Mouse (Mus musculus): ENCODE results near the gene Maff. TPM values are rescaled to one million over a fixed set of nuclear protein-coding genes. Genes with fewer than 3 reads are reported as not detected.
A peak's percentile ranks its signal among the peaks of the same experiment; 100 is the strongest.

Gene Maff
- polyA plus RNA-seq, 1 experiment from 2014 or later = 0.81 TPM

- Histone ChIP-seq H3K36me3 (peaks cover 75% of the 10 kb centered on the region), H3K4me2 (no peak overlapping the region), H3K9ac (replicated peaks) (no peak overlapping the region), H3K27ac (replicated peaks) (peak overlapping the region; percentile 60; the same call in 1 of the 2 replicates), H3K4me3 (replicated peaks) (no peak overlapping the region), H3K27me3 (replicated peaks) (no peaks in the 10 kb centered on the region), H3K4me1 (0 out of 2 replicates have a peak, but pooled peaks cover 2% of the 10 kb centered on the region), H3K9me3 (replicated peaks) (no peaks in the 10 kb centered on the region)
- 95% methylated on average over 8 of the region's 8 CpGs for WGBS
- no peak for ATAC-seq (ENCODE audit: low FRiP score)
Observed at GRCm38 (mm10) chr15:79368861-79369440, 22.5 kb downstream of the Maff start.

GRCm38 (mm10) chr15:79369452-79370280, 23.2 kb downstream of the Maff start:
- Histone ChIP-seq H3K27me3 (replicated peaks) (no peaks in the 10 kb centered on the region), H3K4me1 (0 out of 2 replicates have a peak, but pooled peaks cover 2% of the 10 kb centered on the region), H3K36me3 (peaks cover 75% of the 10 kb centered on the region)

GRCm38 (mm10) chr15:79370281-79370843, 23.9 kb downstream of the Maff start:
- H3K9ac ChIP-seq (replicated peaks) = no peak overlapping the region
- WGBS = 83% methylated on average over 7 of the region's 7 CpGs
- no peak overlapping the region for H3K4me2 ChIP-seq
- H3K27me3 ChIP-seq (replicated peaks) = no peaks in the 10 kb centered on the region
- ATAC-seq (ENCODE audit: low FRiP score) = no peak
- peaks cover 74% of the 10 kb centered on the region for H3K36me3 ChIP-seq
- no peak overlapping the region for H3K27ac ChIP-seq (replicated peaks)
- H3K4me3 ChIP-seq (replicated peaks) = no peak overlapping the region
- 0 out of 2 replicates have a peak, but pooled peaks cover 2% of the 10 kb centered on the region for H3K4me1 ChIP-seq
- no peaks in the 10 kb centered on the region for H3K9me3 ChIP-seq (replicated peaks)

More at GRCm38 (mm10) chr15:79369452-79370280, 23.2 kb downstream of the Maff start:
- Histone ChIP-seq H3K4me3 (replicated peaks) (no peak overlapping the region), H3K4me2 (no peak overlapping the region), H3K9me3 (replicated peaks) (no peaks in the 10 kb centered on the region), H3K9ac (replicated peaks) (no peak overlapping the region), H3K27ac (replicated peaks) (no peak overlapping the region)
- no peak for ATAC-seq (ENCODE audit: low FRiP score)
- WGBS = 82% methylated on average over 15 of the region's 15 CpGs

DNA sequence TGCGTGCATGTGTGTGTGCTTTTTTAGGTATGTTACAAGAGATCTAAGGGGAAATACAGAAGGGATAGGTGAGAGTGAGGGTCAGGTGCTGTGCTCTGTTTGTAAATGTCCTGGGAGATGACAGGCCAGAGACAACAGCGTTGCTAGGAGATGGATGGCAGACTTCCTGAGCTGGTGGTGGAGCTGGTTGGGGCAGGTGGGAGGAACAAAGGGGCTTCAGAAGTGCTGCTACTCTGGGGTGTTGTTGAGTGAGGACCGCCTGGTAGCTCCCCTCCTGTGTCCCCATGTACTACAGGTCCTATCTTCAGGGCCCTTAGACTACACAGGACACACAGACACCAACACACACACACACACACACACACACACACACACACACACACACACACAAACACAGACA, 28.3 kb downstream of the Maff start:
- 40% methylated on average over 3 of the region's 3 CpGs for WGBS
- H3K27me3 ChIP-seq (replicated peaks) = no peaks in the 10 kb centered on the region
- H3K36me3 ChIP-seq = peaks cover 66% of the 10 kb centered on the region
- no peak overlapping the region for H3K9ac ChIP-seq (replicated peaks)
- H3K4me2 ChIP-seq = no peak overlapping the region
- H3K9me3 ChIP-seq (replicated peaks) = no peaks in the 10 kb centered on the region
- no peak for ATAC-seq (ENCODE audit: low FRiP score)
- H3K4me1 ChIP-seq = no peaks in the 10 kb centered on the region
- H3K27ac ChIP-seq (replicated peaks) = no peak overlapping the region
- H3K4me3 ChIP-seq (replicated peaks) = no peak overlapping the region

- H3K27ac ChIP-seq (replicated peaks) = no peak overlapping the region
- no peak overlapping the region for H3K4me3 ChIP-seq (replicated peaks)
- 91% methylated on average over 6 of the region's 6 CpGs for WGBS
- no peaks in the 10 kb centered on the region for H3K9me3 ChIP-seq (replicated peaks)
- H3K27me3 ChIP-seq (replicated peaks) = no peaks in the 10 kb centered on the region
- H3K9ac ChIP-seq (replicated peaks) = no peak overlapping the region
- H3K4me1 ChIP-seq = peaks cover 12% of the 10 kb centered on the region
- H3K36me3 ChIP-seq = peaks cover 54% of the 10 kb centered on the region
- H3K4me2 ChIP-seq = no peak overlapping the region
- no peak for ATAC-seq (ENCODE audit: low FRiP score)
Observed at GRCm38 (mm10) chr15:79377681-79378080, 31.3 kb downstream of the Maff start.

GRCm38 (mm10) chr15:79378608-79379007, 32.2 kb downstream of the Maff start:
- no peak overlapping the region for H3K4me2 ChIP-seq
- H3K9ac ChIP-seq (replicated peaks) = no peak overlapping the region
- no peak overlapping the region for H3K27ac ChIP-seq (replicated peaks)
- 98% methylated on average over 10 of the region's 10 CpGs for WGBS
- no peaks in the 10 kb centered on the region for H3K27me3 ChIP-seq (replicated peaks)
- H3K9me3 ChIP-seq (replicated peaks) = no peaks in the 10 kb centered on the region
- ATAC-seq (ENCODE audit: low FRiP score) = no peak
- H3K36me3 ChIP-seq = peaks cover 45% of the 10 kb centered on the region
- H3K4me1 ChIP-seq = peaks cover 12% of the 10 kb centered on the region
- H3K4me3 ChIP-seq (replicated peaks) = no peak overlapping the region

GRCm38 (mm10) chr15:79379658-79380057, 33.2 kb downstream of the Maff start:
- Histone ChIP-seq H3K4me3 (replicated peaks) (no peak overlapping the region), H3K27me3 (replicated peaks) (no peaks in the 10 kb centered on the region), H3K9ac (replicated peaks) (no peak overlapping the region), H3K9me3 (replicated peaks) (no peaks in the 10 kb centered on the region), H3K27ac (replicated peaks) (no peak overlapping the region), H3K36me3 (peaks cover 35% of the 10 kb centered on the region), H3K4me2 (no peak overlapping the region), H3K4me1 (peaks cover 12% of the 10 kb centered on the region)
- no peak for ATAC-seq (ENCODE audit: low FRiP score)
- 93% methylated on average over 7 of the region's 7 CpGs for WGBS

GRCm38 (mm10) chr15:79380468-79381444, 34.3 kb downstream of the Maff start:
- no peak overlapping the region; the same call in 1 of the 2 replicates for H3K27ac ChIP-seq (replicated peaks)
- H3K4me2 ChIP-seq = no peak overlapping the region

GRCm38 (mm10) chr15:79381644-79382043, 35.2 kb downstream of the Maff start:
- Histone ChIP-seq H3K36me3 (peaks cover 18% of the 10 kb centered on the region), H3K4me3 (replicated peaks) (no peak overlapping the region), H3K9ac (replicated peaks) (no peak overlapping the region), H3K27ac (replicated peaks) (no peak overlapping the region), H3K9me3 (replicated peaks) (no peaks in the 10 kb centered on the region), H3K27me3 (replicated peaks) (no peaks in the 10 kb centered on the region), H3K4me1 (peaks cover 12% of the 10 kb centered on the region), H3K4me2 (no peak overlapping the region)
- ATAC-seq (ENCODE audit: low FRiP score) = no peak
- WGBS = 88% methylated on average over 9 of the region's 9 CpGs

More at GRCm38 (mm10) chr15:79380468-79381444, 34.3 kb downstream of the Maff start:
- Histone ChIP-seq H3K27me3 (replicated peaks) (no peaks in the 10 kb centered on the region), H3K36me3 (peaks cover 26% of the 10 kb centered on the region), H3K4me1 (peaks cover 12% of the 10 kb centered on the region), H3K9ac (replicated peaks) (no peak overlapping the region), H3K9me3 (replicated peaks) (no peaks in the 10 kb centered on the region), H3K4me3 (replicated peaks) (no peak overlapping the region)
- ATAC-seq (ENCODE audit: low FRiP score) = no peak
- WGBS = 51% methylated on average over 23 of the region's 23 CpGs

DNA sequence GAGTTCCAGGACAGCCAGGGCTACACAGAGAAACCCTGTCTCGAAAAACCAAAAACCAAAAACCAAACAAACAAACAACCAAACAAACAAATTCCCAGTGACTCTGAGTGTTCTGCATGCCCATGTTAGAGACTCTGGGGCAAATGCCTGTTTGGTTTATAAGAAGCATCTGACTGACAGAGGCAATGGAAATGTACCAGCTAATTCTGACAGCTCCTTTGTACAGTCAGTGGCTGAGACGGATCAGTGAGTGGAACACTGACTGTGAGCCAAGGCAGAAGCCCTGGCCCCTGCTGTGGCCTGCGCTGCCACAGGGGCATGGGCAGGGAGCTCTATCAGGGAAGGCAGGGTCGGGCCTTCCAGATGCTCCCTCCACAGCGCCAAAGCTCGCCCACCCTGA, 40.7 kb downstream of the Maff start:
- no peaks in the 10 kb centered on the region for H3K9me3 ChIP-seq (replicated peaks)
- H3K4me2 ChIP-seq = no peak overlapping the region
- ATAC-seq (ENCODE audit: low FRiP score) = no peak
- H3K4me3 ChIP-seq (replicated peaks) = no peak overlapping the region
- no peak overlapping the region for H3K27ac ChIP-seq (replicated peaks)
- no peak overlapping the region for H3K9ac ChIP-seq (replicated peaks)
- H3K27me3 ChIP-seq (replicated peaks) = no peaks in the 10 kb centered on the region
- WGBS = 73% methylated on average over 6 of the region's 6 CpGs
- peaks cover 21% of the 10 kb centered on the region for H3K4me1 ChIP-seq
- H3K36me3 ChIP-seq = no peaks in the 10 kb centered on the region

- peaks cover 26% of the 10 kb centered on the region for H3K4me1 ChIP-seq
- H3K4me3 ChIP-seq (replicated peaks) = no peak overlapping the region
- WGBS = 84% methylated on average over 7 of the region's 7 CpGs
- no peak overlapping the region for H3K4me2 ChIP-seq
- H3K27ac ChIP-seq (replicated peaks) = no peak overlapping the region
- no peaks in the 10 kb centered on the region for H3K9me3 ChIP-seq (replicated peaks)
- H3K9ac ChIP-seq (replicated peaks) = no peak overlapping the region
- no peaks in the 10 kb centered on the region for H3K27me3 ChIP-seq (replicated peaks)
- ATAC-seq (ENCODE audit: low FRiP score) = no peak
- no peaks in the 10 kb centered on the region for H3K36me3 ChIP-seq
Observed at GRCm38 (mm10) chr15:79387611-79388010, 41.2 kb downstream of the Maff start.
